Mouse (Mus musculus) limb, embryonic 13.5 days (tissue): ENCODE data around the gene Olfr641. TPM values are rescaled to one million over a fixed set of nuclear protein-coding genes. Genes with fewer than 3 reads are reported as not detected.

Source experiments
- ATAC-seq: fragments of 200-750 bp; cut with Nextera tagmentation; 2 replicates; pipeline ENCODE4 v1.8.0; 2017; ENCODE audit warnings: low read depth, moderate number of reproducible peaks, moderate TSS enrichment; ENCODE audit not compliant: low FRiP score
- H3K27ac ChIP-seq: fragments of 300-500 bp; sonication (generic); 2 replicates; pipeline ENCODE4 v1.5.1; 2015; ENCODE audit warnings: inconsistent platforms, mild to moderate bottlenecking, moderate library complexity
- H3K27me3 ChIP-seq: fragments of 300-500 bp; sonication (generic); 2 replicates; pipeline ENCODE4 v1.6.1; 2015; ENCODE audit warnings: mild to moderate bottlenecking, inconsistent platforms
- H3K36me3 ChIP-seq: fragments of 300-500 bp; sonication (generic); 2 replicates; pipeline ENCODE4 v1.6.1; 2015; ENCODE audit warnings: inconsistent platforms, mild to moderate bottlenecking, moderate library complexity
- H3K4me1 ChIP-seq: fragments of 300-500 bp; sonication (generic); 2 replicates; pipeline ENCODE4 v1.6.1; 2015; ENCODE audit warnings: inconsistent platforms
- H3K4me2 ChIP-seq: fragments of 300-500 bp; sonication (generic); replicated peaks from 2 replicates; pipeline ENCODE4 v1.6.1; 2015; ENCODE audit warnings: inconsistent platforms, mild to moderate bottlenecking, moderate library complexity
- H3K4me3 ChIP-seq: fragments of 300-500 bp; sonication (generic); 2 replicates; pipeline ENCODE4 v1.5.1; 2015; ENCODE audit warnings: moderate library complexity, mild to moderate bottlenecking, inconsistent platforms
- H3K9ac ChIP-seq: fragments of 300-500 bp; sonication (generic); 2 replicates; pipeline ENCODE4 v1.6.1; 2015; ENCODE audit warnings: mild to moderate bottlenecking, inconsistent platforms
- H3K9me3 ChIP-seq: fragments of 300-500 bp; sonication (generic); 2 replicates; pipeline ENCODE4 v1.6.1; 2016; ENCODE audit warnings: inconsistent platforms
- WGBS: fragments of 180-500 bp; shearing (Covaris S2); methylation state at CpG from one replicate; pipeline ENCODE4 v1.1.7; 2015; 5-methylcytosine and 5-hydroxymethylcytosine counted together
- polyA plus RNA-seq: library from polyadenylated mRNA; unstranded; fragments of >200 nt; fragmentation: Nextera tagmentation; extraction: Ambion mirVana; gene quantifications from 2 replicates; pipeline ENCODE4 v1.2.1, GENCODE M21; 2015

The Olfr641 gene
- polyA plus RNA-seq, 1 experiment from 2014 or later = not detected

- Histone ChIP-seq H3K4me2 (no peak within 1 kb of the TSS), H3K9ac (no peak within 1 kb of the TSS), H3K4me3 (no peak within 1 kb of the TSS), H3K4me1 (no peaks in the 10 kb centered on the region), H3K36me3 (no peaks in the 10 kb centered on the region), H3K9me3 (no peaks in the 10 kb centered on the region), H3K27me3 (no peaks in the 10 kb centered on the region), H3K27ac (no peak within 1 kb of the TSS)
- ATAC-seq = no peak
- WGBS = 60% methylated on average over 1 of the region's 1 CpGs
These were observed 50.1 kb downstream of the Olfr641 start, which contains the start of gene Olfr645 for GRCm38 (mm10) chr7:104085365-104085764. Olfr645 (minus strand) TSS chr7:104085465.

Other genes starting within 250 kb of the Olfr641 start
- gene Olfr67, start 243.6 kb upstream of the Olfr641 start, polyA plus RNA-seq = not detected in 2 replicates
- gene Hbb-bt, start 221.4 kb upstream of the Olfr641 start, polyA plus RNA-seq = 1,810 and 1,860 TPM in 2 replicates
- gene Hbb-bs, start 207.3 kb upstream of the Olfr641 start, polyA plus RNA-seq = 3,715 and 3,820 TPM in 2 replicates
- not detected in 2 replicates for gene Hbb-bh2, start 194.9 kb upstream of the Olfr641 start, polyA plus RNA-seq
- 61.1 and 82.5 TPM in 2 replicates for gene Hbb-bh1, start 192.3 kb upstream of the Olfr641 start, polyA plus RNA-seq
- gene Hbb-y, start 182.2 kb upstream of the Olfr641 start, polyA plus RNA-seq = 6,754 and 6,825 TPM in 2 replicates
- not detected in 2 replicates for gene Olfr66, start 149.2 kb upstream of the Olfr641 start, polyA plus RNA-seq
- not detected in 2 replicates for gene Olfr64, start 141.0 kb upstream of the Olfr641 start, polyA plus RNA-seq
- not detected in 2 replicates for gene Olfr65, start 132.0 kb upstream of the Olfr641 start, polyA plus RNA-seq
- gene Olfr631, start 106.6 kb upstream of the Olfr641 start, polyA plus RNA-seq = not detected in 2 replicates
- gene Olfr632, start 101.1 kb upstream of the Olfr641 start, polyA plus RNA-seq = not detected in 2 replicates
- not detected in 2 replicates for gene Olfr633, start 91.0 kb upstream of the Olfr641 start, polyA plus RNA-seq
- gene Olfr635, start 64.3 kb upstream of the Olfr641 start, polyA plus RNA-seq = not detected in 2 replicates
- gene Olfr638, start 36.7 kb upstream of the Olfr641 start, polyA plus RNA-seq = not detected in 2 replicates
- 0.04 TPM in 1 of 2 replicates, not detected in the other for gene Olfr639, start 18.1 kb upstream of the Olfr641 start, polyA plus RNA-seq
- not detected in 2 replicates for gene Olfr640, start 9.9 kb upstream of the Olfr641 start, polyA plus RNA-seq
- not detected in 2 replicates for gene Olfr642, start 17.2 kb downstream of the Olfr641 start, polyA plus RNA-seq
- not detected in 2 replicates for gene 4930516K23Rik, start 26.0 kb downstream of the Olfr641 start, polyA plus RNA-seq
- 0.05 TPM in 1 of 2 replicates, not detected in the other for gene Olfr644, start 36.4 kb downstream of the Olfr641 start, polyA plus RNA-seq
- gene Olfr645, start 50.0 kb downstream of the Olfr641 start, polyA plus RNA-seq = not detected in 2 replicates
- not detected in 2 replicates for gene Olfr646, start 69.4 kb downstream of the Olfr641 start, polyA plus RNA-seq
- gene Ubqln5, start 94.4 kb downstream of the Olfr641 start, polyA plus RNA-seq = not detected in 2 replicates
- not detected in 2 replicates for gene Olfr643, start 102.0 kb downstream of the Olfr641 start, polyA plus RNA-seq
- not detected in 2 replicates for gene Ubqln3, start 107.8 kb downstream of the Olfr641 start, polyA plus RNA-seq
- not detected in 2 replicates for gene Ubqlnl, start 115.1 kb downstream of the Olfr641 start, polyA plus RNA-seq
- gene Olfm5, start 129.4 kb downstream of the Olfr641 start, polyA plus RNA-seq = not detected in 2 replicates
- 0.13 and 0.22 TPM in 2 replicates for gene Olfr648, start 147.9 kb downstream of the Olfr641 start, polyA plus RNA-seq
- not detected in 2 replicates for gene Olfr649, start 160.5 kb downstream of the Olfr641 start, polyA plus RNA-seq
- 1.1 and 1.4 TPM in 2 replicates for gene Trim6, start 183.3 kb downstream of the Olfr641 start, polyA plus RNA-seq
- 1.4 TPM in 2 replicates for gene Trim34a, start 209.0 kb downstream of the Olfr641 start, polyA plus RNA-seq